Mouse (Mus musculus) hindbrain, embryonic 12.5 days (tissue): ENCODE results near the gene Traf7. TPM values are rescaled to one million over a fixed set of nuclear protein-coding genes. Genes with fewer than 3 reads are reported as not detected.

Experiments used
- ATAC-seq: fragments of 200-750 bp; cut with Nextera tagmentation; 2 replicates; pipeline ENCODE4 v1.8.0; 2017; ENCODE audit warnings: moderate TSS enrichment; ENCODE audit not compliant: low FRiP score
- H3K27ac ChIP-seq: fragments of 300-500 bp; sonication (generic); 2 replicates; pipeline ENCODE4 v1.5.1; 2016; ENCODE audit warnings: mild to moderate bottlenecking
- H3K27me3 ChIP-seq: fragments of 300-500 bp; sonication (generic); 2 replicates; pipeline ENCODE4 v1.6.1; 2016; ENCODE audit warnings: mild to moderate bottlenecking
- H3K36me3 ChIP-seq: fragments of 300-500 bp; sonication (generic); 2 replicates; pipeline ENCODE4 v1.6.1; 2016; ENCODE audit warnings: mild to moderate bottlenecking
- H3K4me1 ChIP-seq: fragments of 300-500 bp; sonication (generic); 2 replicates; pipeline ENCODE4 v1.6.1; 2016
- H3K4me2 ChIP-seq: fragments of 300-500 bp; sonication (generic); replicated peaks from 2 replicates; pipeline ENCODE4 v1.6.1; 2016; ENCODE audit warnings: mild to moderate bottlenecking
- H3K4me3 ChIP-seq: fragments of 300-500 bp; sonication (generic); 2 replicates; pipeline ENCODE4 v1.5.1; 2016; ENCODE audit warnings: mild to moderate bottlenecking
- H3K9ac ChIP-seq: fragments of 300-500 bp; sonication (generic); 2 replicates; pipeline ENCODE4 v1.6.1; 2016; ENCODE audit warnings: mild to moderate bottlenecking, moderate library complexity
- H3K9me3 ChIP-seq: fragments of 300-500 bp; sonication (generic); replicated peaks from 2 replicates; pipeline ENCODE4 v1.6.1; 2016; ENCODE audit warnings: mild to moderate bottlenecking
- WGBS: fragments of 180-500 bp; shearing (Covaris S2); methylation state at CpG from one replicate; pipeline ENCODE4 v1.1.7; 2016; 5-methylcytosine and 5-hydroxymethylcytosine counted together
- polyA plus RNA-seq: library from polyadenylated mRNA; unstranded; fragments of >200 nt; fragmentation: Nextera tagmentation; extraction: Ambion mirVana; gene quantifications from 2 replicates; pipeline ENCODE4 v1.2.1, GENCODE M21; 2016

The Traf7 gene
- polyA plus RNA-seq, 1 experiment from 2014 or later: 86.5 TPM

GRCm38 (mm10) chr17:24469910-24470602 is 57.7 kb downstream of the Traf7 start, which contains the start of the genes E4f1 and Pgp:
E4f1 (minus strand) TSS chr17:24470313.
Pgp (plus strand) TSS chr17:24470392.
- Histone ChIP-seq H3K4me2 (peak within 1 kb of the TSS; percentile 93), H3K27me3 (no peaks in the 10 kb centered on the region), H3K9me3 (no peaks in the 10 kb centered on the region), H3K9ac (peak within 1 kb of the TSS; percentile 91), H3K27ac (peak within 1 kb of the TSS; percentile 88), H3K36me3 (peaks cover 19% of the 10 kb centered on the region), H3K4me1 (peaks cover 35% of the 10 kb centered on the region), H3K4me3 (peak within 1 kb of the TSS; percentile 90)
- ATAC-seq: peak; percentile 98
- under 1% methylated on average over 58 of the region's 75 CpGs for WGBS

- ATAC-seq: no peak; the same call in 1 of the 2 replicates
- no peaks in the 10 kb centered on the region for H3K27me3 ChIP-seq
- peak overlapping the region; percentile 88 for H3K27ac ChIP-seq
- peak overlapping the region; percentile 91 for H3K9ac ChIP-seq
- peak overlapping the region; percentile 90 for H3K4me3 ChIP-seq
- peaks cover 13% of the 10 kb centered on the region for H3K36me3 ChIP-seq
- H3K9me3 ChIP-seq: no peaks in the 10 kb centered on the region
- 16% methylated on average over 7 of the region's 7 CpGs for WGBS
- H3K4me1 ChIP-seq: peaks cover 32% of the 10 kb centered on the region
- peak overlapping the region; percentile 93 for H3K4me2 ChIP-seq
Observed at GRCm38 (mm10) chr17:24469336-24469909, 58.3 kb downstream of the Traf7 start.

GRCm38 (mm10) chr17:24468636-24469246 is 59.0 kb downstream of the Traf7 start:
- Histone ChIP-seq H3K36me3 (peaks cover 6% of the 10 kb centered on the region; the same call in 1 of the 2 replicates), H3K27me3 (no peaks in the 10 kb centered on the region), H3K4me1 (peaks cover 26% of the 10 kb centered on the region), H3K9me3 (no peaks in the 10 kb centered on the region), H3K9ac (no peak overlapping the region), H3K4me2 (no peak overlapping the region), H3K27ac (no peak overlapping the region), H3K4me3 (no peak overlapping the region)
- 93% methylated on average over 5 of the region's 5 CpGs for WGBS
- ATAC-seq: no peak

GRCm38 (mm10) chr17:24463374-24464133 is 64.2 kb downstream of the Traf7 start:
- Histone ChIP-seq H3K27me3 (no peaks in the 10 kb centered on the region), H3K4me2 (no peak overlapping the region), H3K4me1 (no peaks in the 10 kb centered on the region), H3K9ac (no peak overlapping the region), H3K36me3 (no peaks in the 10 kb centered on the region), H3K9me3 (no peaks in the 10 kb centered on the region), H3K27ac (no peak overlapping the region), H3K4me3 (no peak overlapping the region)
- ATAC-seq: no peak
- WGBS: 62% methylated on average over 6 of the region's 6 CpGs

DNA sequence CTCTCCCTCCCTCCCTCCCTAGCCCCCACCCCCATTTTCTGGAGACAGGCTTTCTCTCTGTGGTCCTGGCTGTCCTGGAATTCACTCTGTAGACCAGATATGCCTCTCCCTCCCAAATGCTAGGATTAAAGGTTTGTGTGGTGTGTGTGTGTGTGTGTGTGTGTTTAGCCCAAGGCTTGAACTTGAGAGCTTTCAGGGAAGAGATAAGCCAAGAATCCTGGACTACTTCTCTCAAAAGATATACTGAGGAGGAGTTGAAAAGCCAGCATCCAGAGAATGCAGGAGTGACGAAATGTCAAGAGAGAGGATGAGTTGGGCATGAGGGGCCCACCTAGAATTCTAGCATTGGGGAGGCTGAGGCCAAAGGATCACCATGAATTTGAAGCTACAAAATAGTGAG is 64.8 kb downstream of the Traf7 start:
- Histone ChIP-seq H3K4me1 (no peaks in the 10 kb centered on the region), H3K9ac (no peak overlapping the region), H3K36me3 (no peaks in the 10 kb centered on the region), H3K4me3 (no peak overlapping the region), H3K4me2 (no peak overlapping the region), H3K9me3 (no peaks in the 10 kb centered on the region), H3K27ac (no peak overlapping the region), H3K27me3 (no peaks in the 10 kb centered on the region)
- ATAC-seq: no peak
- 94% methylated on average over 1 of the region's 1 CpGs for WGBS

DNA sequence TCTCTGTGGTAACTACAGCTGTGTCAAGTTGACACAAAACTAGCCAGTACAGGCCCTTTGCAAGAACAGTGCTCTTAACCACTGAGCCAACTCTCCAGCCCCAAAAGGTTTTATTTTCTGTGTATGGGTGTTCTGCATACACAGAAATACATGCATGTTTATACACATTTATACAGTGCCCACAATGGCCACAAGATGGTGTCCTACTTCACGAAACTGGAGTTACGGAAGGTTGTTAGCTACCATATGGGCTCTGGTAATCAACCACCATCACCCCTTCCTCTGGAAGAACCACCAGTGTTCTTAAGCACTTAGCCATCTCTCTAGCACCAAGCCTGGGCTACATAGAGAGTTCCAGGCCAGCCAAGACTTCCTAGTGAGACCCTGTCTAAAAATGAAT is 66.2 kb downstream of the Traf7 start:
- Histone ChIP-seq H3K4me2 (no peak overlapping the region), H3K9ac (no peak overlapping the region), H3K4me3 (no peak overlapping the region), H3K27ac (no peak overlapping the region), H3K4me1 (no peaks in the 10 kb centered on the region), H3K36me3 (no peaks in the 10 kb centered on the region), H3K9me3 (no peaks in the 10 kb centered on the region), H3K27me3 (no peaks in the 10 kb centered on the region)
- ATAC-seq: no peak
- 69% methylated on average over 2 of the region's 2 CpGs for WGBS

Other genes starting within 250 kb of the Traf7 start
- 0.15 and 0.16 TPM in 2 replicates for gene Abca17, start 176.9 kb downstream of the Traf7 start, polyA plus RNA-seq
- gene Abca3, start 176.0 kb downstream of the Traf7 start, polyA plus RNA-seq: 21.4 and 21.7 TPM in 2 replicates
- gene Rnps1, start 113.4 kb downstream of the Traf7 start, polyA plus RNA-seq: 326 and 328 TPM in 2 replicates
- gene Eci1, start 101.3 kb downstream of the Traf7 start, polyA plus RNA-seq: 59.3 and 62.4 TPM in 2 replicates
- gene Dnase1l2, start 84.8 kb downstream of the Traf7 start, polyA plus RNA-seq: 4.2 and 7.0 TPM in 2 replicates
- gene E4f1, start 57.6 kb downstream of the Traf7 start, polyA plus RNA-seq: 35.3 and 39.4 TPM in 2 replicates
- 52.5 and 57.3 TPM in 2 replicates for gene Pgp, start 57.5 kb downstream of the Traf7 start, polyA plus RNA-seq
- 1.2 TPM in 1 of 2 replicates, not detected in the other for gene Bricd5, start 54.1 kb downstream of the Traf7 start, polyA plus RNA-seq
- gene Mlst8, start 48.9 kb downstream of the Traf7 start, polyA plus RNA-seq: 35.2 and 36.9 TPM in 2 replicates
- gene Caskin1, start 39.3 kb downstream of the Traf7 start, polyA plus RNA-seq: 24.2 and 25.0 TPM in 2 replicates
- gene Rab26, start 6.3 kb upstream of the Traf7 start, polyA plus RNA-seq: 2.1 and 2.8 TPM in 2 replicates
- 20.5 and 25.5 TPM in 2 replicates for gene Pkd1, start 21.9 kb upstream of the Traf7 start, polyA plus RNA-seq
- 85.5 and 86.2 TPM in 2 replicates for gene Tsc2, start 104.7 kb upstream of the Traf7 start, polyA plus RNA-seq
- gene Nthl1, start 104.7 kb upstream of the Traf7 start, polyA plus RNA-seq: 14.4 and 15.7 TPM in 2 replicates
- gene Slc9a3r2, start 122.4 kb upstream of the Traf7 start, polyA plus RNA-seq: 39.2 and 39.6 TPM in 2 replicates
- gene Npw, start 130.5 kb upstream of the Traf7 start, polyA plus RNA-seq: not detected in 2 replicates
- gene Zfp598, start 141.7 kb upstream of the Traf7 start, polyA plus RNA-seq: 23.0 and 25.2 TPM in 2 replicates
- gene Syngr3, start 162.0 kb upstream of the Traf7 start, polyA plus RNA-seq: 30.6 and 32.1 TPM in 2 replicates
- 42.2 and 42.4 TPM in 2 replicates for gene Gfer, start 168.2 kb upstream of the Traf7 start, polyA plus RNA-seq
- 3.6 and 4.8 TPM in 2 replicates for gene Noxo1, start 168.3 kb upstream of the Traf7 start, polyA plus RNA-seq
- gene Tbl3, start 179.7 kb upstream of the Traf7 start, polyA plus RNA-seq: 76.9 and 79.7 TPM in 2 replicates
- gene Rnf151, start 190.1 kb upstream of the Traf7 start, polyA plus RNA-seq: 0.18 and 0.35 TPM in 2 replicates
- gene Rps2, start 190.2 kb upstream of the Traf7 start, polyA plus RNA-seq: 795 and 841 TPM in 2 replicates
- gene Ndufb10, start 196.5 kb upstream of the Traf7 start, polyA plus RNA-seq: 199 and 214 TPM in 2 replicates
- gene Rpl3l, start 199.9 kb upstream of the Traf7 start, polyA plus RNA-seq: not detected in 2 replicates
- gene Msrb1, start 208.7 kb upstream of the Traf7 start, polyA plus RNA-seq: 21.8 and 22.6 TPM in 2 replicates
- 2.5 and 4.8 TPM in 2 replicates for gene Hs3st6, start 225.1 kb upstream of the Traf7 start, polyA plus RNA-seq